Mouse (Mus musculus): ENCODE measurements around the gene Alg9.

The Alg9 gene

DNA sequence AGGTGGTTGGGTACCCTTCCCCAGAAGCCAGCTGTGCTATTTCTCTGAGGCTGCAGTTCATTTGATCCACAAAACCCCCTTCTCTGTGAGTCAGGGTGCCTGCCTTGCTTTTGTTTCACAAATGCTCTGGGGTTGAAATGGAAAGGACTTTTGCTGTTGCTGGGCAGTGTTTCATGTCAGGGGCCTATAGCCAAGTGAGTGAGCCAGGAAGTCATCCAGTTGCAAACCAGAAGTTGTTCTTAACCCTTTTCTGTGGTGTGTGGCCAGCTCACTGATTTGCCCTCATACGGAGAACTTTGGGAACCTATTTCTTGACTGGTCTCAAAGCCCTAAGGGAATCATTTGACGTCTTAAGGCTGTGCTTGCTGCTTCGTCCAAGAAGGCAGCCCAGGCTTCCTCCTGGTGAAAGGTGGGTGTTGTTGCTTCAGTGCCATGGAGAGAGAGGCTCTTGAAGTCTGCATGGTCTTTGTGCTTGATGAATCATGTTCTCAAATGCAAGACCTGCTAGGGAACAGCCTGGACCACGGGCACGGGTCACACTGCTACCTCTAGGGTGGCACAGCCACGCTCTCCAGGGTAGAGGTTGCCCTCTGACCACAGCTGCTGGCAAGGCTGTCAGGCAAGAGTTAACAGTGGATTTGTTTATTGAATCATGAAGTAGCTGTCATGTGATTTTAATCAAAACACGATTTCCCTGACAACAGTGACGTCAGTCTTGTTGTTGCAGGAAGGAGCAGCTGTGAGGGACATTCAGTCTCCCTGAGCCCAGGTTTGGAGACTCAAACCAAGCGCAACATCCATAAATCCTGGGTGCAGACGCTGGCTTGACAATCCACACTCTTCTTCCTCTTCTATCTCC, 110.2 kb downstream of the Alg9 start:
- no peak for DNase-seq (ENCODE audit: low spot score in 2 of 2)

- no peak for DNase-seq (ENCODE audit: low spot score in 2 of 2)
These were observed 110.8 kb downstream of the Alg9 start for GRCm38 (mm10) chr9:50885600-50885987.

DNA sequence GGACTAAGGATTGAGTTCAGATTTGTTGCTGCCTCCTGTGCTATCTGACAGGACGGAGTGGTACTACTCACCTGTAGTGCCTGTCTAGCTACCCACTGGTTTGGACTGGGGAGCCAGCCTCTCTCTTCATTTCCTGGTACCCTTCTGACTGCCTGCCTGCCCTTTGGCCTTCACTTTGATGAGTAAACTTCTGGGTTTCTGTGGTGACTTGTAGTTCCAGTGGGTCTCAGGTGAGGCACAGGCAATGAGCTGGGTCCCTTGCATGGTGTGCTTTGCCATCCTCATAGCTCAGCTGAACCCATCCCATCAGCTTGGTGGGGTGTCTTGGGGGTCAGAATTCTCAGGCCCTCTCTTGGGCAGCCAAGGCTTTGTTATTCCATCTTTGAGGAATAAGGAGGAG, 112.1 kb downstream of the Alg9 start:
- no peak for DNase-seq (ENCODE audit: low spot score in 2 of 2)

DNA sequence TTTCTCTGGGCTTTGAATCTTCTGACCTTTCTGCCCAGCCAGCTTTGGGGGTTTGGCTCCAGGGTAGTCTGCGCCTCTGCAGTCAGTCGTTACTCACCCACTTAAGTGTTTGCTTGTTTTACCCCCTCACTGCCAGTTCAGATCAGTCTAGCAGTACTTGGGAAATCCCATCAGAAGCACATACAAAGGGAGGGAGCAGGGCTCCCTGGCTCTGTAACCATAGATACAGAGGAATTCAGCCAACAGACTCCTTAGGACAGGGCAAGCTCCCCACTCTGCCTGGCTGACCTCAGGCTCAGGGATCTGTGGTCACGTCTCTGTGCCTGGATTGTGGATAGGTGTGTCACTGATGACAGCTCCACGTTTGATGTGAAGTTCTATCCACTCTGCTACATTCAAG, 112.5 kb downstream of the Alg9 start:
- DNase-seq (ENCODE audit: low spot score in 2 of 2) = no peak

GRCm38 (mm10) chr9:50889211-50889610, 114.4 kb downstream of the Alg9 start:
- DNase-seq (ENCODE audit: low spot score in 2 of 2) = no peak

- DNase-seq (ENCODE audit: low spot score in 2 of 2) = no peak
These were observed 115.1 kb downstream of the Alg9 start for GRCm38 (mm10) chr9:50889964-50890363.

DNA sequence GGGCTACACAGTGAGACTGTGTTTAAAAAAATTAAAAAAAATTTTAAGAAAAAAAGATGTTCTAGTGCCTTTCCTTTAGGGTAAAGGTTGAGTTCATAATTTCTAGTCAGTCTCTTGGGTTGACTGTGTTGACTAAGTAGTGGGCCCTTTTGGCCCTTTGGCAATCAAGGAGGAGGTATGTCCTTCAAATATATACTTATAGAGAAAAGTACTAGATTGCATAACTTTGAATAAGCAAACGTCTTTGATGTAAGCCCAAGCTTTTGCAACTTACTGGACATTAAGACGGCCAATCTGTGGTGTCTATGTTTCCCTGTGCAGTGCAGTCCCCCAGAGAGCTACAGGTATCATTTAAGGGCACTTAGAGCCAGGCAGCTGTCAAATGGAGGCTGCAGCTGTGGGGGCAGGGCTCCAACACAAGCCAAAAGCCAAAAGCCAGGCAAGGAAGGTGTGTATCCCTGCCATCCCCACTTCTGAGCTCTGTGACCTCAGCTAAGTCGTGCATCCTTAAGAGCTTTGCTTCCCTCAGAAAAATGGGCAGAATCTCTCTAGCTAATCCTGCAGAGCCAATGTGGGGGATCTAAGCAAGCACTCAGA, 115.8 kb downstream of the Alg9 start:
- DNase-seq (ENCODE audit: low spot score in 2 of 2) = no peak

All from cerebellum, postnatal 4 days (tissue).